Mouse (Mus musculus) MEL (cell line): ENCODE data around the gene Ikzf1. TPM values are rescaled to one million over a fixed set of nuclear protein-coding genes. Genes with fewer than 3 reads are reported as not detected.

ENCODE experiments used
- DNase-seq: peaks from one replicate; pipeline ENCODE4 v3.0.0; 2011; ENCODE audit warnings: low read depth, low spot score
- H3K27ac ChIP-seq: 2 replicates; pipeline ENCODE4 v1.5.1; 2012; ENCODE audit warnings: low read depth, mild to moderate bottlenecking, control low read depth, low read length, moderate library complexity; ENCODE audit not compliant: control insufficient read depth
- H3K27me3 ChIP-seq, 2 experiments: fragments of 150-350 bp in 1 of 2; sonication (generic) in 1 of 2; 2 replicates each; pipeline ENCODE4 v1.6.1; 2012; ENCODE audit warnings: low read length in 2 of 2, mild to moderate bottlenecking in 2 of 2, improper control_type of control experiment in 1 of 2, moderate library complexity in 1 of 2; ENCODE audit not compliant: insufficient read depth in 2 of 2, control insufficient read depth in 1 of 2
- H3K36me3 ChIP-seq, 2 experiments: 2 replicates each; pipeline ENCODE4 v1.6.1; 2012 to 2014; ENCODE audit warnings: low read length in 2 of 2, improper control_type of control experiment in 1 of 2, inconsistent platforms in 1 of 2, mild to moderate bottlenecking in 1 of 2; ENCODE audit not compliant: insufficient read depth in 2 of 2, control insufficient read depth in 1 of 2
- H3K4me1 ChIP-seq, 2 experiments: fragments of 150-350 bp in 1 of 2; sonication (generic) in 1 of 2; 2 replicates each; pipeline ENCODE4 v1.6.1; 2012; ENCODE audit warnings: low read length in 2 of 2, improper control_type of control experiment in 1 of 2, mild to moderate bottlenecking in 1 of 2; ENCODE audit not compliant: insufficient read depth in 2 of 2, control insufficient read depth in 1 of 2
- H3K4me3 ChIP-seq, 2 experiments: fragments of 150-350 bp in 1 of 2; sonication (generic) in 1 of 2; 2 replicates each; pipeline ENCODE4 v1.5.1; 2012; ENCODE audit warnings: low read depth in 2 of 2, low read length in 2 of 2, mild to moderate bottlenecking in 2 of 2, moderate library complexity in 2 of 2, control low read depth in 1 of 2, improper control_type of control experiment in 1 of 2; ENCODE audit not compliant: control insufficient read depth in 1 of 2, insufficient read depth in 1 of 2
- H3K79me2 ChIP-seq: 2 replicates; pipeline ENCODE4 v1.6.1; 2012; ENCODE audit warnings: mild to moderate bottlenecking, low read length, moderate library complexity; ENCODE audit not compliant: control insufficient read depth, poor library complexity, insufficient read depth
- H3K9ac ChIP-seq: 2 replicates; pipeline ENCODE4 v1.6.1; 2012; ENCODE audit warnings: low read depth, mild to moderate bottlenecking, control low read depth, low read length, moderate library complexity; ENCODE audit not compliant: control insufficient read depth, poor library complexity, severe bottlenecking
- H3K9me3 ChIP-seq: fragments of 150-350 bp; sonication (generic); replicated peaks from 2 replicates; pipeline ENCODE4 v1.6.1; 2012; ENCODE audit warnings: mild to moderate bottlenecking, low read length, improper control_type of control experiment, moderate library complexity; ENCODE audit not compliant: insufficient read depth
- BHLHE40 ChIP-seq: IDR thresholded peaks from 2 replicates; pipeline ENCODE4 v1.6.1; 2012; ENCODE audit warnings: low read depth, mild to moderate bottlenecking, inconsistent platforms, low read length, improper control_type of control experiment, borderline replicate concordance
- E2F4 ChIP-seq: IDR thresholded peaks from 2 replicates; pipeline ENCODE4 v1.6.1; 2011; ENCODE audit warnings: low read depth, low read length, improper control_type of control experiment, borderline replicate concordance
- ELF1 ChIP-seq: IDR thresholded peaks from 2 replicates; pipeline ENCODE4 v1.6.1; 2014; ENCODE audit warnings: low read depth, mild to moderate bottlenecking, inconsistent platforms, low read length, improper control_type of control experiment, moderate library complexity
- EP300 ChIP-seq, 2 experiments: IDR thresholded peaks; 2 replicates each; pipeline ENCODE4 v1.6.1; 2011; ENCODE audit warnings: improper control_type of control experiment in 2 of 2, low read length in 2 of 2, low read depth in 1 of 2, mild to moderate bottlenecking in 1 of 2
- GABPA ChIP-seq: IDR thresholded peaks from 2 replicates; pipeline ENCODE4 v1.6.1; 2012; ENCODE audit warnings: low read depth, mild to moderate bottlenecking, inconsistent platforms, low read length, improper control_type of control experiment, moderate library complexity
- GATA1 ChIP-seq: IDR thresholded peaks from 2 replicates; pipeline ENCODE4 v1.6.1; 2011; ENCODE audit warnings: low read depth, low read length, improper control_type of control experiment
- JUND ChIP-seq: IDR thresholded peaks from 2 replicates; pipeline ENCODE4 v1.6.1; 2011; ENCODE audit warnings: low read depth, mild to moderate bottlenecking, improper control_type of control experiment, low read length
- MAZ ChIP-seq: IDR thresholded peaks from 2 replicates; pipeline ENCODE4 v1.6.1; 2012; ENCODE audit warnings: low read depth, mild to moderate bottlenecking, inconsistent platforms, low read length, improper control_type of control experiment
- MXI1 ChIP-seq: IDR thresholded peaks from 2 replicates; pipeline ENCODE4 v1.6.1; 2011; ENCODE audit warnings: mild to moderate bottlenecking, low read depth, low read length, improper control_type of control experiment
- MYB ChIP-seq: IDR thresholded peaks from 2 replicates; pipeline ENCODE4 v1.6.1; 2011; ENCODE audit warnings: mild to moderate bottlenecking, low read depth, low read length, improper control_type of control experiment
- MYC ChIP-seq: IDR thresholded peaks from 2 replicates; pipeline ENCODE4 v1.6.1; 2011; ENCODE audit warnings: low read depth, mild to moderate bottlenecking, low read length, improper control_type of control experiment, moderate library complexity
- NRF1 ChIP-seq: IDR thresholded peaks from 2 replicates; pipeline ENCODE4 v1.6.1; 2014; ENCODE audit warnings: low read depth, mild to moderate bottlenecking, inconsistent platforms, low read length, improper control_type of control experiment, moderate library complexity; ENCODE audit not compliant: poor library complexity, insufficient read depth, severe bottlenecking
- POLR2AphosphoS2 ChIP-seq: IDR thresholded peaks from 2 replicates; pipeline ENCODE4 v1.6.1; 2011; ENCODE audit warnings: low read length, improper control_type of control experiment
- SIN3A ChIP-seq: IDR thresholded peaks from 2 replicates; pipeline ENCODE4 v1.6.1; 2012; ENCODE audit warnings: low read length, improper control_type of control experiment, inconsistent platforms
- SMC3 ChIP-seq: IDR thresholded peaks from 2 replicates; pipeline ENCODE4 v1.6.1; 2011; ENCODE audit warnings: low read depth, low read length, improper control_type of control experiment
- TAL1 ChIP-seq: IDR thresholded peaks from 2 replicates; pipeline ENCODE4 v1.6.1; 2012; ENCODE audit warnings: mild to moderate bottlenecking, inconsistent platforms, low read length, moderate library complexity, mixed read lengths
- TCF12 ChIP-seq: IDR thresholded peaks from 2 replicates; pipeline ENCODE4 v1.6.1; 2014; ENCODE audit warnings: low read depth, mild to moderate bottlenecking, inconsistent platforms, low read length, improper control_type of control experiment, moderate library complexity
- ZKSCAN1 ChIP-seq: IDR thresholded peaks from 2 replicates; pipeline ENCODE4 v1.6.1; 2012; ENCODE audit warnings: low read depth, mild to moderate bottlenecking, inconsistent platforms, low read length, improper control_type of control experiment, moderate library complexity
- ZMIZ1 ChIP-seq: IDR thresholded peaks from 2 replicates; pipeline ENCODE4 v1.6.1; 2012; ENCODE audit warnings: low read depth, mild to moderate bottlenecking, inconsistent platforms, low read length, improper control_type of control experiment, moderate library complexity
- ZNF384 ChIP-seq: IDR thresholded peaks from 2 replicates; pipeline ENCODE4 v1.6.1; 2012; ENCODE audit warnings: low read depth, mild to moderate bottlenecking, inconsistent platforms, low read length, improper control_type of control experiment
- polyA plus RNA-seq, 2 experiments: library from polyadenylated mRNA; stranded (reverse) in 1 of 2; unstranded in 1 of 2; fragments of >175 nt in 1 of 2; fragments of >200 nt in 1 of 2; gene quantifications; 2 replicates each; pipeline versions ENCODE4 v1.2.1 to v1.2.4; 2012; ENCODE audit warnings: low replicate concordance in 2 of 2, low read depth in 1 of 2; ENCODE audit not compliant: insufficient read length in 2 of 2, insufficient read depth in 1 of 2, missing spikeins in 1 of 2
- total RNA-seq: library from RNA; depleted of rRNA; stranded (reverse); fragments of 300-350 nt; gene quantifications from 2 replicates; pipeline ENCODE4 v1.2.3, GENCODE M21; 2012

The Ikzf1 gene
- total and polyA plus RNA-seq, 3 experiments, result 28.0 to 128 (median 90.6) TPM

- Histone ChIP-seq H3K4me3 (no peak overlapping the region), H3K36me3 (peaks cover 0 to 7% of the 10 kb centered on the region in 2 experiments; a peak in 2 of 4 replicates), H3K27me3 (no peaks in the 10 kb centered on the region), H3K79me2 (no peaks in the 10 kb centered on the region), H3K27ac (no peak overlapping the region), H3K4me1 (peaks cover 2 to 5% of the 10 kb centered on the region in 2 experiments), H3K9me3 (no peaks in the 10 kb centered on the region), H3K9ac (no peak overlapping the region)
- TF ChIP-seq MAZ (no peak), BHLHE40 (no peak), ZNF384 (no peak), MYB (no peak), GABPA (no peak), SIN3A (no peak)
- DNase-seq, result no peak
Observed at GRCm38 (mm10) chr11:11667922-11668290, 16.9 kb upstream of the Ikzf1 start.

- Histone ChIP-seq H3K9ac (no peak overlapping the region), H3K36me3 (peaks cover 0 to 2% of the 10 kb centered on the region in 2 experiments; a peak in 2 of 4 replicates), H3K4me3 (no peak overlapping the region), H3K9me3 (no peaks in the 10 kb centered on the region), H3K4me1 (peaks cover 0 to under 1% of the 10 kb centered on the region in 2 experiments; a peak in 1 of 4 replicates), H3K27me3 (no peaks in the 10 kb centered on the region), H3K27ac (no peak overlapping the region), H3K79me2 (no peaks in the 10 kb centered on the region)
- TF ChIP-seq NRF1 (no peak), GATA1 (no peak), POLR2AphosphoS2 (no peak), EP300 (IDR thresholded peaks at IDR 0.05; ENCODE audit: low read depth in 1 of 2, low read length in 2 of 2) (no peak), TAL1 (no peak), ZMIZ1 (no peak), E2F4 (no peak), JUND (no peak), ELF1 (no peak), ZKSCAN1 (no peak), GABPA (no peak), SMC3 (no peak), TCF12 (no peak), SIN3A (no peak), MYC (no peak), MXI1 (no peak)
- DNase-seq, result no peak
Observed at GRCm38 (mm10) chr11:11672974-11673373, 11.8 kb upstream of the Ikzf1 start.
